Mouse (Mus musculus) embryonic facial prominence, embryonic 12.5 days (tissue): ENCODE measurements at regions not wholly inside any gene's neighbourhood (a gene's known extent, or its start where the extent isn't known, plus 50 kb on each side); places are given as distances from the start of the nearest gene placed in this dataset.

Source experiments
- ATAC-seq: fragments of 200-750 bp; cut with Nextera tagmentation; 2 replicates; pipeline ENCODE4 v1.8.0; 2017; ENCODE audit not compliant: insufficient number of reproducible peaks, insufficient read depth, low FRiP score, low TSS enrichment
- H3K27ac ChIP-seq: fragments of 300-500 bp; sonication (generic); 2 replicates; pipeline ENCODE4 v1.5.1; 2016; ENCODE audit warnings: mild to moderate bottlenecking
- H3K27me3 ChIP-seq: fragments of 300-500 bp; sonication (generic); 2 replicates; pipeline ENCODE4 v1.6.1; 2016; ENCODE audit warnings: mild to moderate bottlenecking, moderate library complexity
- H3K36me3 ChIP-seq: fragments of 300-500 bp; sonication (generic); 2 replicates; pipeline ENCODE4 v1.6.1; 2016; ENCODE audit warnings: mild to moderate bottlenecking
- H3K4me1 ChIP-seq: fragments of 300-500 bp; sonication (generic); 2 replicates; pipeline ENCODE4 v1.6.1; 2016
- H3K4me2 ChIP-seq: fragments of 300-500 bp; sonication (generic); replicated peaks from 2 replicates; pipeline ENCODE4 v1.6.1; 2016; ENCODE audit warnings: mild to moderate bottlenecking, moderate library complexity
- H3K4me3 ChIP-seq: fragments of 300-500 bp; sonication (generic); 2 replicates; pipeline ENCODE4 v1.5.1; 2016; ENCODE audit warnings: mild to moderate bottlenecking
- H3K9ac ChIP-seq: fragments of 300-500 bp; sonication (generic); 2 replicates; pipeline ENCODE4 v1.6.1; 2016; ENCODE audit warnings: mild to moderate bottlenecking, moderate library complexity
- H3K9me3 ChIP-seq: fragments of 300-500 bp; sonication (generic); 2 replicates; pipeline ENCODE4 v1.6.1; 2016; ENCODE audit warnings: mild to moderate bottlenecking, moderate library complexity
- WGBS: fragments of 180-500 bp; shearing (Covaris S2); methylation state at CpG from one replicate; pipeline ENCODE4 v1.1.7; 2016; 5-methylcytosine and 5-hydroxymethylcytosine counted together

DNA sequence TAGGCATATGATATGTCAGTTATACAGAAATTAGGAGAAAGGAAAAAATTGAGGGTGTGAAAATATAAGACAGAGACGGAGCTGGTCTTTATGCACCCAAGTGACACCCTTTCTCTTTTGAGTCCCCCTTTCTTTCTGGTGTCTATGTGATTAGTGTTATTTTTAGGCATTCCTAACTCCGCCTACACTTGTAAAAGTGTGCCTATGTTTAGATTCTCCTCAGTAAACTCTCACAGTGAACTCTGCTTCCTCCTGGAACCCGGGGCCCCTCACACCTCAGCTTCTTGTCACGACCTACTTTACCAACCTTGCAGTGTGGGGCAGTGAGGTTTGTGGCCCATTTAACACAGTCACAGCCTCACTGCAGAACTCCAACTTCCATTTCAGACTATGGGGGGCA is 88.0 kb downstream of the Hs3st3b1 start:
- Histone ChIP-seq H3K36me3 (no peaks in the 10 kb centered on the region), H3K4me1 (no peaks in the 10 kb centered on the region), H3K27me3 (no peaks in the 10 kb centered on the region), H3K9me3 (no peaks in the 10 kb centered on the region), H3K27ac (no peak overlapping the region), H3K4me2 (no peak overlapping the region), H3K9ac (no peak overlapping the region), H3K4me3 (no peak overlapping the region)
- ATAC-seq, result no peak
- 78% methylated on average over 4 of the region's 4 CpGs for WGBS

DNA sequence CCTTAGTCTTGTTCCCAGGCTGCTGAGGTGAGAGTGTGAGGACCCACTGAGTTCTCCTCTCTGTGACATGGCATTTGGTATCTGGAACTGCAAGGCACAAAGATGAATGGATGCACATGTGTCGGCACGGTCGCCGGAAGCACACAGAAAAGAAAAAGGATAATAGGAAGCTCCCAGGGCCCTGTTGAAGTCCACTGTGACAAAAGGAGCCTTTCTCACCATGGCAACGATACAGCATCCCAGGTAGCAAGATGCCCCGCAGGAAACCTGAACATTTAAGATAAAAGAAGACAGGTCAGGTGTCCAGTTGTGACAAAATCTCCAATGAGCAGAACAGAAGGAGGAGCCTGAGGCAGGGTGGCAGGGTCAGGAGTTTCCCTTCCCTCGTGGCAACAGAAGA is 87.5 kb downstream of the Hs3st3b1 start:
- ATAC-seq, result no peak
- no peak overlapping the region for H3K27ac ChIP-seq
- H3K4me2 ChIP-seq, result no peak overlapping the region
- H3K4me1 ChIP-seq, result no peaks in the 10 kb centered on the region
- H3K9ac ChIP-seq, result no peak overlapping the region
- no peaks in the 10 kb centered on the region for H3K36me3 ChIP-seq
- H3K27me3 ChIP-seq, result no peaks in the 10 kb centered on the region
- WGBS, result 64% methylated on average over 7 of the region's 7 CpGs
- H3K4me3 ChIP-seq, result no peak overlapping the region
- H3K9me3 ChIP-seq, result no peaks in the 10 kb centered on the region
